Mouse (Mus musculus) megakaryocyte, embryonic 14.5 days (primary cell): ENCODE measurements around the gene Casc1. TPM values are rescaled to one million over a fixed set of nuclear protein-coding genes. Genes with fewer than 3 reads are reported as not detected.
A peak's percentile ranks its signal among the peaks of the same experiment; 100 is the strongest.

ENCODE experiments used
- H3K27me3 ChIP-seq: replicated peaks from 2 replicates; pipeline ENCODE3; 2012; ENCODE audit warnings: inconsistent platforms
- H3K36me3 ChIP-seq: replicated peaks from 2 replicates; pipeline ENCODE3; 2012; ENCODE audit warnings: low read length, inconsistent platforms, mixed read lengths
- H3K4me1 ChIP-seq: 2 replicates; pipeline ENCODE4 v1.6.1; 2012; ENCODE audit warnings: inconsistent platforms
- H3K4me3 ChIP-seq: replicated peaks from 2 replicates; pipeline ENCODE3; 2012; ENCODE audit warnings: moderate library complexity, mild to moderate bottlenecking, inconsistent platforms
- H3K9me3 ChIP-seq: 2 replicates; pipeline ENCODE4 v1.6.1; 2012; ENCODE audit warnings: inconsistent platforms
- FLI1 ChIP-seq: IDR thresholded peaks from 2 replicates; pipeline ENCODE4 v1.6.1; 2012; ENCODE audit warnings: low read length, inconsistent platforms, mixed read lengths
- GATA1 ChIP-seq: IDR thresholded peaks from 3 replicates; pipeline ENCODE4 v1.6.1; 2012; ENCODE audit warnings: mixed read lengths, low read length, inconsistent platforms, borderline replicate concordance
- polyA plus RNA-seq: library from polyadenylated mRNA; stranded (reverse); fragments of >175 nt; gene quantifications from 2 replicates; pipeline ENCODE4 v1.2.3, GENCODE M21; 2012; ENCODE audit warnings: low replicate concordance; ENCODE audit not compliant: insufficient read depth

Casc1 gene
- 0.22 and 0.50 TPM in 2 replicates for polyA plus RNA-seq

DNA sequence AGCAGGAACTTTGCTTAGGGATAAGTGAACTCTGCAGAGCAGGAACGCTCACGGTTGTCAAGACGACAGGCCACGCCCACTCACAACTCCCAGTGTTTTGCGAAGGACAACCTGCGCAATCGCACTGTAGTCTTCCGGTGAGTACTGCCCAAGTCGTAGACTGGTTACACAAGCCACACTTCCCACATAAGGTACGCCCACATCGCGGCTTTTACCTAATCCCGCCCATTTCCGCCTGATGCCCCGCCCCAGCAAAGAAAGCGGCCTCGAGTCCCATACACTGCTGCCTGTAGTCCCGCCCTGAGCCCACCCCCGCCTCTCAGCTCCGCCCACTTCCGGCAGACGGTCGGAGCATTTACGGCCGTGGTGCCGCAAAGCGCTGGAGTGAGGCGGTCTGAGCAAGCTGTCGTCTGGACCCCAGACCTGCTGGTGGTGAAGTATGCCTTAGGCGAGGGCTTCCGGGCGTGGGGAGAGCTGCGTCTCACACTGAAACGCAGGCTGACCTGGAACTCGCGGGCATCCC lies at the start of gene Casc1, which contains the start of gene Etfrf1:
Gene Casc1 (minus strand): TSS at position 190 of the 523 bp plus-strand sequence.
Gene Etfrf1 (plus strand): TSS at position 319 of the 523 bp plus-strand sequence.
- peaks cover 40% of the 10 kb centered on the region for H3K4me1 ChIP-seq
- peak within 1 kb of the TSS; percentile 95 for H3K4me3 ChIP-seq
- H3K36me3 ChIP-seq, result peaks cover 35% of the 10 kb centered on the region
- H3K27me3 ChIP-seq, result no peaks in the 10 kb centered on the region
- TF ChIP-seq GATA1 (no peak), FLI1 (peak; percentile 71)
- H3K9me3 ChIP-seq, result no peaks in the 10 kb centered on the region

DNA sequence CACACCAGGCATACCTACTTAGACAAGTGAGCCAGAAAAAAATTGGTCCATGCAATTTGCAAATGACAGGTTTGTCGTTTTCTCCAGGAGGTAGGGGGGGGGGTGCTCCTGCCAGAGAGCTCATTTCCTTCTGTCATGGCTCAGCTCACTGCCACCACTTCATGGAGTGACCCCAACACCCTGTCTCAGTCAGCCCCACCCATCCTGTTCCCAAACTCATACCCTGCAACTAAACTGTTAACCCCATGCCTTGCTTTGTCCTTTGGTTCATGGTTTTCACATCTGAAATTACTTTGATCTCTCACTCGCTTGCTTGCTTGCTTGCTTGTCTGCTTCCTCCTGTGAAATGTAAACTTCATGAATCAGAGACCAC lies 45.9 kb upstream of the Casc1 start:
- Histone ChIP-seq H3K4me1 (peaks cover 82% of the 10 kb centered on the region), H3K4me3 (no peak overlapping the region), H3K36me3 (peaks cover 2% of the 10 kb centered on the region), H3K9me3 (no peaks in the 10 kb centered on the region), H3K27me3 (no peaks in the 10 kb centered on the region)
- TF ChIP-seq FLI1 (no peak), GATA1 (no peak)

DNA sequence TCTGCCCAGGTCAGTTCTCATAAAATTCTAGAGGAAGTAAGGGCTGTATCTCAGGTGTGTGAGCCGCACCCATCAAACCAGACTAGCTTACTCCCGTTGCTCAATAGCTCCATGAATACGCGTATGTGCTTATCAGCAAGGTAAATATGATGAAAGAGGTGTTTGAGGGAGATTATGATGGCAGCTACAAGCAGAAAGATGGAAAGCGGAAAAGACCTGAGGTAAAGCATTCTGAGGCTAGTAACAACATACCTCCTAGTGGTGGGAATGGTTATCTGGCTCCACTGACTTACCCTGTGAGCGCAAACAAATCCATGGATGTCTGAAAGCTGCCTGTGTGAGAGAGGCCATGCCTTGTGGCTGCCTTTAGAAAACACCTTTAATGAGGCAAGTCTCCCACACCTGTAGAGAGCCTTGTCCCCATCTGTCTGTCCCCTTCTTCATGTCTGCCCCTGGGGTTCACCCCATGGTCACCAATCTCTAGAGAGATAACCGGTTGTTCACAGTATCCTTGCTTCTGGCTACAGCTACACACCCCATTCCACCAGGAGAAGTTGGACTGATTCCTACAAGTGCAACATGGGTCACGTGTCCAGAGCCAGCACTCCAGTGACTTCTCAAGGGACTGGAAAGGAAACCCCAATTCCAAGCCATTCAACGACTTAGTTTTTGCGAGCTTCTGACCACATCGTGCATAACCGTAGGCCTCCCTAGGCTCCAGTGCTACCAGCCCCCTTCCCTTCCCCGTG lies 45.3 kb upstream of the Casc1 start:
- no peaks in the 10 kb centered on the region for H3K9me3 ChIP-seq
- no peaks in the 10 kb centered on the region for H3K27me3 ChIP-seq
- no peak for TF ChIP-seq FLI1
- no peak for TF ChIP-seq GATA1

DNA sequence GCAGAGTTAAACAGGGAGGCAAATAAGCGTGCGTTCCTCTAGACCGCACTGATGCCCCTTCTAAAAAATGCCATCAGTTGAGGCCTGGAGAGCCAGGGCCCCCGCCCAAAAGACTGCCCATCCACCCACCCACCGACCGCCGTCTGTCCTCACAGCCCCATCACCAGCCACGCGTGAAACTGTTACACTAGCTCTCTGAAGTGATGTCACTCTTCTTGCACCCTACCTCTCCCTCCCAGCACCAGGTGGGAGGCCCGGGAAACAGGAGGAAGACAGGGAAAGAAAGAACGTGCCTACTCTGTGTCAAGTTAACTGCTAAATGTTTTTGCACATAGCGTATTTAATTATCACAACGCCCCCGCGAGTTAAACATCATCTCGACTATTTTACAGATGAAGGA lies 40.0 kb upstream of the Casc1 start:
- peaks cover 68% of the 10 kb centered on the region for H3K4me1 ChIP-seq
- H3K27me3 ChIP-seq, result no peaks in the 10 kb centered on the region
- H3K9me3 ChIP-seq, result no peaks in the 10 kb centered on the region
- TF ChIP-seq FLI1 (no peak), GATA1 (no peak)
- peak overlapping the region; percentile 98 for H3K4me3 ChIP-seq
- H3K36me3 ChIP-seq, result peaks cover 21% of the 10 kb centered on the region

More for the DNA sequence above, 45.3 kb upstream of the Casc1 start:
- H3K4me1 ChIP-seq, result peaks cover 82% of the 10 kb centered on the region
- H3K4me3 ChIP-seq, result no peak overlapping the region
- peaks cover 2% of the 10 kb centered on the region for H3K36me3 ChIP-seq

DNA sequence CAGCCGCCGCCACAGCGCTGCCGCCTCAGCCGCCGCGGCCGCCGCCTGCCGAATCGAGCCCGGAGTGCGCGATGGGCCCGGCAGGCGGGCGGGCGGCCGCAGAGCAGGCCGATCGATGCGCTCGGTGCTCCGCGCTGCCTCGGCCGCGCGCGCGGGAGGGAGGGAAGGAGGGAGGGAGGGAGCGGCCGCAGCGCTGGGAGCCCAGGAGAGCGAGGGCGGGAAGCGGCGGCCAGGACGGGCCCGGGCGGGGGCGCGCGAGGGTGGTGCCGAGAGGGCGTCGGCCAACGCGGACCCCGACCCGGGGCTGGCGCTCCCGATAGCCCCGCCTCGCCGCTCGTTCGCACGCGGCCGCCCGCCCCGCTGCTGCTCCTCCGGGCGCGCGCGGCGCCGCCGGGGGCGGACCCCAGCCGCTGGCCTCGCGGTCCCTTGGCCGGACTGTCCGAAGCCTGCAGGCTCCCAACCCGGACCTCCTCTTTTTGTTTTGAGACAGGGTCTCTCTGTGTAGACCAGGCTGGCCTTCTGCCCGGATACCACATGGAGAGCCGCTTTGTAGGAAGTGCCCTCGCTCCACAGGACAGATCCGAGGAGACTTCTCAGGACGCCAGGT lies 39.5 kb upstream of the Casc1 start, which contains the start of gene Kras:
Gene Kras (minus strand): TSS at position 55 of the 607 bp plus-strand sequence.
- Histone ChIP-seq H3K36me3 (peaks cover 24% of the 10 kb centered on the region), H3K4me3 (peak within 1 kb of the TSS; percentile 98), H3K9me3 (no peaks in the 10 kb centered on the region), H3K27me3 (no peaks in the 10 kb centered on the region), H3K4me1 (peaks cover 67% of the 10 kb centered on the region)
- no peak for TF ChIP-seq FLI1
- no peak for TF ChIP-seq GATA1

DNA sequence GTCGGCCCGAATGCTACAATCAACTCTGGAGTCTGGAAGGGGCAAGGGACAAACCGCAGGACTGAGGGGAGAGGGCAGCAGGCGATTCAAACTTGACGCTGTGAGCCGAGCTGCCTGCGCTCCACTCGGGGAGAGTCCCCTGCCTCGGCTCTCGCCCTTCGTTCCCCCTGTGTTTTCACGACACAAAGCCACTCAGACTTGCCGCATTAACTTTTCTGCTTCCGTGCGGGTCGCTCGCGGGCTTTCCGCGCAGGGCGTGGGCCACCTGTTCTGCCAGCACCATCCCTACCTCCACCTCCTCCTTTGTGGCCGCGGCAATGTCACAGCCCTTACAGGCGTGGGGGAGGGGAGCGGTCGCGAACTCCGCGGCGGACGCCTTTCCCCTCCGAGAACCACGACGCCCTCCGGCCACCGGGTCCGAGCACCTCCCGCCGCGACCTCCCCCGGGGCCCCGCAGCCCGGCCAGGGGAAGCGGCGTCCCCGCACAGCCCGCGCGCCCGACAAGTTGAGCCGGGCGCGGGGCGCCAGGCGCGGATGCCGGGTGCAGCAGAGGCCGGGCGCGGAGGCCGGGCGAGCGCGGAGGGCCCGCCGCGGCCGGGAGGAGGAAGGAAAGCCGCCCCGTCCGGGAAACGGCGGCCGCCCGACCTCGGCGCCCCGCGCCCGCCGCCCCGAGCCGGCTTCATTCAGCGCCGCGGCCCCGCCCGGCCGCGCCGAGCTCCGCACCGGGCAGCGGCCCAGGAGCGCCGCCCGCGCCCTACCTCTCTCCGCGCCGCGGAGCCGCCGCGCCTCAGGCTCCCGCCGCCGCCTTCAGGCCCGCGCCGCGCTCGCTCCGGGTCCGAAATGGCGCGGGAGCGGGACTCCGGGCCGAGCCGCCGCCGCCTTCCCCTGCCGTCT lies 38.7 kb upstream of the Casc1 start:
- H3K9me3 ChIP-seq, result no peaks in the 10 kb centered on the region
- H3K36me3 ChIP-seq, result peaks cover 31% of the 10 kb centered on the region
- H3K4me1 ChIP-seq, result peaks cover 69% of the 10 kb centered on the region
- peak overlapping the region; percentile 98 for H3K4me3 ChIP-seq
- TF ChIP-seq GATA1, result no peak
- no peak for TF ChIP-seq FLI1
- H3K27me3 ChIP-seq, result no peaks in the 10 kb centered on the region

DNA sequence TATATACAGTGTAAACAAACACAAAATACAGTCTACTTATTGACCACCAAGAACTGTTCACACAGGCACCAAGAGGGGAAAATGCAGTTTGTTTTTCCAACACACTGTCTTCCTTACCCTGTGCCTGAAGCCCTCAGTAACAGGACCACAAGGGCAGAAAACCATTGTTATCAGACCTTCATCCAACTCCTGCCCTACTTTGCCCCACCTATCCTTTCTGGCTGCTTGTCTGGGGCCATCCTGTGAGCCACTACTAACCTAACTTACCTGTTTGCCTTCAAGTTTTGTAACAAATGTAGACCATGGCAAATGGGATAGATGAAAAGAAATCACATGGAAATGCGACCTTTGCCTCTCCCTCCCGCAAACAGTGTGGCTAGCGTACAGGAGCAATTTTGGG lies 37.1 kb upstream of the Casc1 start:
- Histone ChIP-seq H3K4me3 (peak overlapping the region; percentile 85), H3K27me3 (no peaks in the 10 kb centered on the region), H3K4me1 (peaks cover 63% of the 10 kb centered on the region), H3K36me3 (peaks cover 45% of the 10 kb centered on the region), H3K9me3 (no peaks in the 10 kb centered on the region)
- TF ChIP-seq FLI1, result no peak
- TF ChIP-seq GATA1, result no peak

DNA sequence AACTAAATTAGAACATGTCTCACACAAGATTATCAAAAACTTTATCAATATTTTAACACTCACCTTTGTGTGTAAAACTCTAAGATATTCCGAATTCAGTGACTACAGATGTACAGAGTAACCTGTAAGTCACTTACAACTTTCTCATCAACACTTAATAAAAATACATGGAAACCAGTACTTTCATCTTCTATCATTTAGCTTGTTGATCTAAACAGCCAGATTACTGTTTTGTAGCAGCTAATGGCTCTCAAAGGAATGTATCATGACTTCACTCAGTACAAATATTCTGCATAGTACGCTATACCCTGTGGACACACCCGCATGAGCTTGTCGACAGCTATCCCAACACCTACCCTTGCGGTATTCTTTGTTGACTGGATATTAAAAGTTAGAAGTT lies 36.0 kb upstream of the Casc1 start:
- H3K4me3 ChIP-seq, result peak overlapping the region; percentile 76
- H3K9me3 ChIP-seq, result no peaks in the 10 kb centered on the region
- H3K27me3 ChIP-seq, result no peaks in the 10 kb centered on the region
- H3K36me3 ChIP-seq, result peaks cover 50% of the 10 kb centered on the region
- no peak for TF ChIP-seq FLI1
- peaks cover 58% of the 10 kb centered on the region for H3K4me1 ChIP-seq

DNA sequence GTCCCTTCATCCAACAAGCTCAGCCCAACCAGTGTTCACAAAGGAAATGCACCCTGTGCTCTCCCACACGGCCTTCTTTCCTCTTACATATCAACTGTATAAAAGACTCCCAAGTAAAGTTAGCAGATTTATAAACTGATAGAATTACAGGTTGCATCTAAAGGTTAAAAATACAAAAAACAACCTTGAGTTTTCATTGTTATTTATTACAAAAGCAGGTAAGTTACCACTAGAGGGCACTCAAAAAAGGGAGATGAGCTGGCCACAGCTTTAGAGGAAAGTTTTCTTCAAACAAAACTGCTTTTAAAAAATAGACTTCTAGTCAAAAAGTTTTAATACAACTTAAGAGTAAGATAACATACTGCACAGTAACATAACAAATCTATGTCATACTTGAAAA lies 31.7 kb upstream of the Casc1 start:
- Histone ChIP-seq H3K9me3 (no peaks in the 10 kb centered on the region), H3K36me3 (peaks cover 84% of the 10 kb centered on the region)
- TF ChIP-seq FLI1 (no peak), GATA1 (no peak)

More for the DNA sequence above, 31.7 kb upstream of the Casc1 start:
- Histone ChIP-seq H3K4me3 (peak overlapping the region; percentile 53), H3K27me3 (no peaks in the 10 kb centered on the region), H3K4me1 (peaks cover 52% of the 10 kb centered on the region)
